Mouse (Mus musculus) CH12F3 (cell line): Measurements from ENCODE around the gene Prmt8.

Source experiments
- in situ Hi-C: fragments of 300-500 bp; cut with MboI; formaldehyde crosslinking; loops from 2 replicates; pipeline ENCODE4 v1.14.3; 2020; ENCODE audit warnings: low sequenced_read_pairs

Prmt8 gene

GRCm38 (mm10) chr6:127670031-127670430 is 99.2 kb downstream of the Prmt8 start:
- in situ Hi-C loops: no loop called here

- in situ Hi-C loops: no loop called here
These were observed 100.0 kb downstream of the Prmt8 start for GRCm38 (mm10) chr6:127669313-127669712.

GRCm38 (mm10) chr6:127663263-127663662 is 106.0 kb downstream of the Prmt8 start:
- in situ Hi-C loops: no loop called here

- in situ Hi-C loops: no loop called here
These were observed 107.5 kb downstream of the Prmt8 start for GRCm38 (mm10) chr6:127661717-127662292.

- in situ Hi-C loops: no loop called here
These were observed 109.3 kb downstream of the Prmt8 start for GRCm38 (mm10) chr6:127659966-127660365.

GRCm38 (mm10) chr6:127659472-127659871 is 109.8 kb downstream of the Prmt8 start:
- in situ Hi-C loops: no loop called here

GRCm38 (mm10) chr6:127657152-127657551 is 112.1 kb downstream of the Prmt8 start:
- in situ Hi-C loops: no loop called here

- in situ Hi-C loops: no loop called here
These were observed 113.3 kb downstream of the Prmt8 start for GRCm38 (mm10) chr6:127655988-127656387.

- in situ Hi-C loops: no loop called here
These were observed 128.0 kb downstream of the Prmt8 start for GRCm38 (mm10) chr6:127641077-127641801.
